ENCODE assay signal across 10 mouse cellular contexts in the genomic region with DNA sequence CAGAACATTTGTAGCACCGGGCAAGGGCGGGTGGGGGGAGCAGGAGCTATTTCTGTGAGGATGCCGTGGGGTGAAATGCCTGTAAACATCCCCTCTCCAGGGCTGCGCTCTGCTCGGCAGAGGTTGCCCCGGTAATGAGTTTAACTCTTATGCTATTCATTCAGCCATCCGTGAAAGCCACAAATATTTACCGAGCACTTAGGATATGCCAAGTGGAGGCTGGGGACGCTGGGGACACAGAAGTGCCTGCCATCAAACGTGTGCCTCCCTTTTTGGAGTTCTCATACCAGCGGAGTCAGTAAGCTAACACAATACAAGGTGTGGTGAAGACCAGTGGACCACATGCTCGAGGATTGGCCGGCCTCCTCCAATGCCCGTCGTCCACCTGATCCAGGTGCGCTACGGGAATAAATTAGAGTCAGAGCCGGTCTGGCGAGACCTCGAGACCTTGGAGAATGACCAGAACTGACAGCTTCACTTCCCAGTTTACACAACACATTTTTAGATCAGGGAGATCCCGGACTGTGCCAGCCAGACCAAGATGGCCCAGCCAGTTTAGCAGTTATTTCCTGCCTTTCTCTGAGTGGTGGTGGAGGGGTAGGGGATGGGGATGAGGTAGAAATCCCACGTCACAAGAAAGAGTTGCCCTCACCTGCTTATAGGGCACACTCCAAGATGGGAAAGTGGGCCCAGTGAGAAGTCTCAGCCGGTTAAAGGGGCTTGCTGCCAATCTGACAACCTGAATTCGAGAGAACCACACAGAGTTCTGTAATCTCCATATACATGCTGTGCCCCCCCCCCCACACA.
DNase-seq lines count a peak whose midpoint lies in the region; ATAC-seq and TF ChIP-seq lines count a peak whose summit lies in the region.
"Had no signal": no experiment of that assay in that cellular context is flagged by ENCODE, and none has a peak within 500 bp of the region (broad histone marks: within the 10 kb centered on the region; RNA-seq: fewer than 3 reads in every experiment).

No protein-coding gene starts in this region.

- H3K9ac ChIP-seq in heart, adult 2 months (ENCODE audit: low read depth, low read length): no peak overlapping the region
- H3K9ac ChIP-seq in lung, embryonic 16.5 days (ENCODE audit: low read length): no peak overlapping the region

- no peaks in the 10 kb centered on the region for H3K4me1 ChIP-seq in heart, adult 2 months (ENCODE audit: control insufficient read depth, insufficient read depth, low read length)
- H3K4me1 ChIP-seq in kidney, adult 2 months (ENCODE audit: control insufficient read depth, insufficient read depth, low read length): 0 out of 2 replicates have a peak, but pooled peaks cover 3% of the 10 kb centered on the region
- H3K4me1 ChIP-seq in lung, embryonic 16.5 days (replicated peaks; ENCODE audit: control insufficient read depth, insufficient read depth, low read length): peaks cover 41% of the 10 kb centered on the region

- no peak overlapping the region for H3K27ac ChIP-seq in heart, adult 2 months
- H3K27ac ChIP-seq in kidney, adult 2 months (ENCODE audit: insufficient read depth, low read depth, low read length): no peak overlapping the region; the same call in 1 of the 2 replicates
- H3K27ac ChIP-seq in lung, embryonic 16.5 days (ENCODE audit: low read length): peak overlapping the region; percentile 91

- TF ChIP-seq EP300 in heart, adult 2 months (IDR thresholded peaks at IDR 0.05; ENCODE audit: insufficient read depth, low read depth, low read length): no peak

- H3K4me3 ChIP-seq in heart, adult 2 months: no peak overlapping the region
- H3K4me3 ChIP-seq in kidney, adult 2 months (ENCODE audit: insufficient read depth, low read depth, low read length): no peak overlapping the region
- H3K4me3 ChIP-seq in lung, embryonic 16.5 days (ENCODE audit: low read length): no peak overlapping the region

- peak overlapping the region; percentile 27 for H3K4me2 ChIP-seq in lung, embryonic 16.5 days (ENCODE audit: low read depth, low read length)

- H3K27me3 ChIP-seq in heart, adult 2 months (ENCODE audit: control insufficient read depth, insufficient read depth, low read length): peaks cover 1% of the 10 kb centered on the region; the same call in 1 of the 2 replicates
- no peaks in the 10 kb centered on the region for H3K27me3 ChIP-seq in kidney, adult 2 months (replicated peaks; ENCODE audit: control insufficient read depth, insufficient read depth, low read length)
- no peaks in the 10 kb centered on the region for H3K27me3 ChIP-seq in lung, embryonic 16.5 days (ENCODE audit: control insufficient read depth, insufficient read depth, low read depth, low read length)

- H3K36me3 ChIP-seq in heart, adult 2 months (ENCODE audit: control insufficient read depth, insufficient read depth, low read length): no peaks in the 10 kb centered on the region
- H3K36me3 ChIP-seq in kidney, adult 2 months (ENCODE audit: control insufficient read depth, insufficient read depth, low read length): no peaks in the 10 kb centered on the region
- no peaks in the 10 kb centered on the region for H3K36me3 ChIP-seq in lung, embryonic 16.5 days (ENCODE audit: control insufficient read depth, insufficient read depth, low read length)

- no peak for TF ChIP-seq CTCF in heart, adult 2 months (IDR thresholded peaks at IDR 0.05)
- TF ChIP-seq CTCF in kidney, adult 2 months (conservative IDR thresholded peaks at IDR 0.05; ENCODE audit: insufficient read depth, insufficient read length, low read depth, low read length): no peak

- H3K79me2 ChIP-seq in heart, adult 2 months (replicated peaks; ENCODE audit: control insufficient read depth, insufficient read depth, low read length): no peaks in the 10 kb centered on the region

- intact Hi-C loops in heart, adult 2 months (cut with DNase I): loop anchor here (5.0 kb wide), 2 partner anchors 47 to 183 kb away; a partner anchor contains a TSS
- intact Hi-C loops in left cerebral cortex, postnatal 4 days (cut with DNase I): no loop called here

- WGBS in heart, adult 2 months: 70% methylated on average over 24 of the region's 24 CpGs
- WGBS in kidney, adult 2 months: 43% methylated on average over 24 of the region's 24 CpGs
- 22% methylated on average over 24 of the region's 24 CpGs for WGBS in lung, embryonic 16.5 days

- no peak for TF ChIP-seq POLR2A in heart, adult 2 months (IDR thresholded peaks at IDR 0.05; ENCODE audit: insufficient read depth, low read depth, low read length)
- TF ChIP-seq POLR2A in kidney, adult 2 months (IDR thresholded peaks at IDR 0.05; ENCODE audit: low read depth, low read length): no peak

- no peaks in the 10 kb centered on the region for H3K9me3 ChIP-seq in lung, embryonic 16.5 days (ENCODE audit: control insufficient read depth, low read length)

- DNase-seq in heart, adult 11 months: peak; percentile 92
- DNase-seq in heart, adult 2 months: no peak
- peak; percentile 79 for DNase-seq in Muller cell, postnatal 12 days (ENCODE audit: inconsistent ontology term)
- DNase-seq in kidney, adult 2 months: peak; percentile 69
- DNase-seq in left cerebral cortex, postnatal 4 days: no peak
- DNase-seq in adrenal gland, adult 8-10 months: no peak
- DNase-seq: cerebellum, adult 9-11 months had no signal

- peak; percentile 42 for ATAC-seq in lung, embryonic 16.5 days (ENCODE audit: low read depth)
- ATAC-seq in monocyte, adult 5-6 weeks (replicated peaks; ENCODE audit: insufficient number of reproducible peaks, low FRiP score, low TSS enrichment, poor library complexity, severe bottlenecking): no peak
- ATAC-seq: forebrain, embryonic 14.5 days had no signal

Comparison
In these comparisons a context has a peak if more than half of its experiments do, and no peak if none do; other contexts are left out.
1. DNase-seq: peak in heart, adult 11 months (single experiment), Muller cell, postnatal 12 days (single experiment) and kidney, adult 2 months (single experiment); none in heart, adult 2 months (0 of 2), left cerebral cortex, postnatal 4 days (single experiment) and adrenal gland, adult 8-10 months (single experiment).